Comparison of ENCODE assay signal across 7 mouse cellular contexts in genomic region chr8:92359000-92359832, GRCm38 (mm10). TPM values are rescaled to one million over a fixed set of nuclear protein-coding genes. Genes with fewer than 3 reads are reported as not detected.
DNase-seq lines count a peak whose midpoint lies in the region; ATAC-seq and TF ChIP-seq lines count a peak whose summit lies in the region.

No protein-coding gene starts in this region.

- 2% methylated on average over 35 of the region's 35 CpGs for WGBS in forebrain, embryonic 12.5 days
- 3% methylated on average over 35 of the region's 35 CpGs for WGBS in intestine, postnatal 0 days
- under 1% methylated on average over 35 of the region's 35 CpGs for WGBS in midbrain, embryonic 13.5 days

- peak overlapping the region; percentile 63 for H3K9ac ChIP-seq in forebrain, embryonic 12.5 days
- no peak overlapping the region for H3K9ac ChIP-seq in intestine, postnatal 0 days (ENCODE audit: low read depth, low read length)
- peak overlapping the region; percentile 99 for H3K9ac ChIP-seq in midbrain, embryonic 13.5 days (replicated peaks)

- peak overlapping the region; percentile 61 for H3K4me3 ChIP-seq in forebrain, embryonic 12.5 days (replicated peaks)
- peak overlapping the region; percentile 63; the same call in 1 of the 2 replicates for H3K4me3 ChIP-seq in intestine, postnatal 0 days (ENCODE audit: low read depth, low read length)
- H3K4me3 ChIP-seq in midbrain, embryonic 13.5 days (replicated peaks), result peak overlapping the region; percentile 83

- TF ChIP-seq CTCF in intestine, postnatal 0 days (IDR thresholded peaks at IDR 0.05; ENCODE audit: low read depth), result no peak

- peak overlapping the region; percentile 78 for H3K4me2 ChIP-seq in forebrain, embryonic 12.5 days
- H3K4me2 ChIP-seq in intestine, postnatal 0 days (replicated peaks; ENCODE audit: low read depth), result 0 out of 2 replicates have a peak overlapping the region, but pooled peaks have one; percentile 21
- H3K4me2 ChIP-seq in midbrain, embryonic 13.5 days (replicated peaks), result peak overlapping the region; percentile 81

- H3K36me3 ChIP-seq in forebrain, embryonic 12.5 days (replicated peaks), result no peaks in the 10 kb centered on the region
- H3K36me3 ChIP-seq in intestine, postnatal 0 days (ENCODE audit: control insufficient read depth, insufficient read depth), result no peaks in the 10 kb centered on the region
- H3K36me3 ChIP-seq in midbrain, embryonic 13.5 days, result peaks cover 9% of the 10 kb centered on the region

- H3K9me3 ChIP-seq in forebrain, embryonic 12.5 days, result no peaks in the 10 kb centered on the region
- H3K9me3 ChIP-seq in intestine, postnatal 0 days (ENCODE audit: control insufficient read depth), result no peaks in the 10 kb centered on the region
- no peaks in the 10 kb centered on the region for H3K9me3 ChIP-seq in midbrain, embryonic 13.5 days

- H3K27me3 ChIP-seq in forebrain, embryonic 12.5 days, result peaks cover 83% of the 10 kb centered on the region
- peaks cover 91% of the 10 kb centered on the region for H3K27me3 ChIP-seq in intestine, postnatal 0 days (replicated peaks; ENCODE audit: control insufficient read depth, insufficient read depth, low read length)
- peaks cover 17% of the 10 kb centered on the region for H3K27me3 ChIP-seq in midbrain, embryonic 13.5 days

- no peak for ATAC-seq in forebrain, embryonic 12.5 days (ENCODE audit: low FRiP score)
- ATAC-seq in intestine, postnatal 0 days, result no peak
- ATAC-seq in midbrain, embryonic 13.5 days, result no peak
- ATAC-seq in inflammation-experienced regulatory T-cells, adult 6 months, result no peak

- 0 out of 2 replicates have a peak overlapping the region, but pooled peaks have one; percentile 5 for H3K27ac ChIP-seq in forebrain, embryonic 12.5 days
- H3K27ac ChIP-seq in intestine, postnatal 0 days (ENCODE audit: low read depth, low read length), result no peak overlapping the region
- peak overlapping the region; percentile 99 for H3K27ac ChIP-seq in midbrain, embryonic 13.5 days

- DNase-seq in right cerebral cortex, postnatal 4 days, result peak; percentile 11
- DNase-seq in right cerebral cortex, postnatal 25 days, result no peak
- no peak for DNase-seq in spleen, postnatal 14 days (ENCODE audit: low spot score in 2 of 2)

- H3K4me1 ChIP-seq in forebrain, embryonic 12.5 days, result peaks cover 59% of the 10 kb centered on the region
- H3K4me1 ChIP-seq in intestine, postnatal 0 days (replicated peaks; ENCODE audit: control insufficient read depth, insufficient read depth, low read length), result peaks cover 10% of the 10 kb centered on the region; the same call in 1 of the 2 replicates
- peaks cover 64% of the 10 kb centered on the region for H3K4me1 ChIP-seq in midbrain, embryonic 13.5 days (replicated peaks)

RNA-seq across cellular contexts. Expression of gene Irx5, which starts 1.8 kb away (rescaled TPM):
- polyA plus RNA-seq in forebrain, embryonic 12.5 days (2016; fragmentation: Nextera tagmentation; extraction: Ambion mirVana), result 7.5 TPM in 2 replicates
- 0.14 and 0.50 TPM in 2 replicates for polyA plus RNA-seq in intestine, postnatal 0 days (2015; fragmentation: Nextera tagmentation; extraction: Ambion mirVana)
- polyA plus RNA-seq in midbrain, embryonic 13.5 days (2015; fragmentation: Nextera tagmentation; extraction: Ambion mirVana), result 24.6 and 30.6 TPM in 2 replicates
- not detected for polyA plus RNA-seq in inflammation-experienced regulatory T-cells, adult 6 months (2017; shearing (Covaris generic))

Comparison
In these comparisons a context has a peak if more than half of its experiments do, and no peak if none do; other contexts are left out.
1. H3K4me2 ChIP-seq: peak in every context shown above with its lines; median percentile 81 in midbrain, embryonic 13.5 days; 78 in forebrain, embryonic 12.5 days; 21 in intestine, postnatal 0 days.